Mouse (Mus musculus) heart, postnatal 25 days (tissue): ENCODE measurements around the gene Bricd5. TPM values are rescaled to one million over a fixed set of nuclear protein-coding genes. Genes with fewer than 3 reads are reported as not detected.
A peak's percentile ranks its signal among the peaks of the same experiment; 100 is the strongest.
"Not testable (repeated sequence)": the region's sequence is repeated elsewhere in the genome, so short reads cannot be mapped to it uniquely, and the experiment has no call there.

Experiments used
- DNase-seq: peaks from one replicate; pipeline ENCODE4 v3.0.0; 2022; ENCODE audit warnings: low spot score
- intact Hi-C: fragments of 180-260 bp; cut with DNase I; formaldehyde crosslinking; loops from one replicate; pipeline ENCODE4 v1.15.1; 2025
- total RNA-seq, 2 experiments: library from RNA; stranded (reverse); gene quantifications; 2 replicates each; pipeline ENCODE4 v1.2.3; 2021

Bricd5 gene
- not detected for total RNA-seq

GRCm38 (mm10) chr17:24473612-24474275 is at the start of gene Bricd5:
Bricd5 (plus strand) TSS chr17:24473884.
- no peak for DNase-seq
- intact Hi-C loops: no loop called here

GRCm38 (mm10) chr17:24424489-24424888 is 49.2 kb upstream of the Bricd5 start:
- DNase-seq: no peak
- intact Hi-C loops: no loop called here

GRCm38 (mm10) chr17:24425326-24425725 is 48.4 kb upstream of the Bricd5 start:
- intact Hi-C loops, DNase-seq: not testable (repeated sequence)

GRCm38 (mm10) chr17:24425905-24426304 is 47.8 kb upstream of the Bricd5 start:
- intact Hi-C loops: no loop called here
- DNase-seq: no peak

GRCm38 (mm10) chr17:24426471-24427169 is 47.1 kb upstream of the Bricd5 start, which contains the start of gene Eci1:
Eci1 (plus strand) TSS chr17:24426641.
- peak; percentile 92 for DNase-seq
- intact Hi-C loops: no loop called here

GRCm38 (mm10) chr17:24427170-24427557 is 46.5 kb upstream of the Bricd5 start:
- no peak for DNase-seq
- intact Hi-C loops: no loop called here

GRCm38 (mm10) chr17:24429201-24429983 is 44.3 kb upstream of the Bricd5 start:
- DNase-seq: no peak
- intact Hi-C loops: no loop called here

GRCm38 (mm10) chr17:24437016-24437415 is 36.7 kb upstream of the Bricd5 start:
- DNase-seq: no peak
- intact Hi-C loops: no loop called here

GRCm38 (mm10) chr17:24440377-24440776 is 33.3 kb upstream of the Bricd5 start:
- DNase-seq: no peak
- intact Hi-C loops: no loop called here

GRCm38 (mm10) chr17:24441148-24441547 is 32.5 kb upstream of the Bricd5 start:
- intact Hi-C loops: no loop called here
- no peak for DNase-seq

- intact Hi-C loops: no loop called here
- DNase-seq: no peak
Observed at GRCm38 (mm10) chr17:24442107-24442506, 31.6 kb upstream of the Bricd5 start.

- intact Hi-C loops: no loop called here
- no peak for DNase-seq
Observed at GRCm38 (mm10) chr17:24442632-24443155, 31.0 kb upstream of the Bricd5 start, which contains the start of gene Dnase1l2. Dnase1l2 (minus strand) TSS chr17:24443105.

GRCm38 (mm10) chr17:24443409-24443808 is 30.3 kb upstream of the Bricd5 start:
- intact Hi-C loops: no loop called here
- no peak for DNase-seq

GRCm38 (mm10) chr17:24446590-24446989 is 27.1 kb upstream of the Bricd5 start:
- no peak for DNase-seq
- intact Hi-C loops: no loop called here

GRCm38 (mm10) chr17:24449507-24449906 is 24.2 kb upstream of the Bricd5 start:
- DNase-seq: no peak
- intact Hi-C loops: no loop called here

- intact Hi-C loops: loop anchor here (5.0 kb wide), 1 partner anchor 34 kb away; no protein-coding TSS in a partner anchor
- DNase-seq: no peak
Observed at GRCm38 (mm10) chr17:24451220-24451619, 22.5 kb upstream of the Bricd5 start.

- no peak for DNase-seq
- intact Hi-C loops: loop anchor here (5.0 kb wide), 1 partner anchor 36 kb away; no protein-coding TSS in a partner anchor
Observed at GRCm38 (mm10) chr17:24453372-24453771, 20.3 kb upstream of the Bricd5 start.

- intact Hi-C loops: loop anchor here (5.0 kb wide), 1 partner anchor 37 kb away; no protein-coding TSS in a partner anchor
- DNase-seq: no peak
Observed at GRCm38 (mm10) chr17:24454218-24454755, 19.4 kb upstream of the Bricd5 start.

- DNase-seq: peak; percentile 99
- intact Hi-C loops: loop anchor here (5.0 kb wide), 1 partner anchor 38 kb away; no protein-coding TSS in a partner anchor
Observed at GRCm38 (mm10) chr17:24454756-24455522, 18.7 kb upstream of the Bricd5 start.
